Mouse (Mus musculus) lung, embryonic 15.5 days (tissue): ENCODE measurements at regions not wholly inside any gene's neighbourhood (a gene's known extent, or its start where the extent isn't known, plus 50 kb on each side); places are given as distances from the start of the nearest gene placed in this dataset. TPM values are rescaled to one million over a fixed set of nuclear protein-coding genes. Genes with fewer than 3 reads are reported as not detected.

ENCODE experiments used
- ATAC-seq: fragments of 200-750 bp; cut with Nextera tagmentation; 2 replicates; pipeline ENCODE4 v1.8.0; 2017; ENCODE audit warnings: moderate number of reproducible peaks, borderline replicate concordance; ENCODE audit not compliant: low FRiP score, low TSS enrichment; ENCODE audit errors: extremely low read depth
- H3K27ac ChIP-seq: fragments of 300-500 bp; sonication (generic); 2 replicates; pipeline ENCODE4 v1.5.1; 2015; ENCODE audit warnings: moderate library complexity, mild to moderate bottlenecking, inconsistent platforms
- H3K27me3 ChIP-seq: fragments of 300-500 bp; sonication (generic); 2 replicates; pipeline ENCODE4 v1.6.1; 2015; ENCODE audit warnings: inconsistent platforms
- H3K36me3 ChIP-seq: fragments of 300-500 bp; sonication (generic); 2 replicates; pipeline ENCODE4 v1.6.1; 2015; ENCODE audit warnings: inconsistent platforms
- H3K4me1 ChIP-seq: fragments of 300-500 bp; sonication (generic); 2 replicates; pipeline ENCODE4 v1.6.1; 2015; ENCODE audit warnings: inconsistent platforms
- H3K4me2 ChIP-seq: fragments of 300-500 bp; sonication (generic); 2 replicates; pipeline ENCODE4 v1.6.1; 2015; ENCODE audit warnings: inconsistent platforms, mild to moderate bottlenecking, moderate library complexity
- H3K4me3 ChIP-seq: fragments of 300-500 bp; sonication (generic); 2 replicates; pipeline ENCODE4 v1.5.1; 2015; ENCODE audit warnings: mild to moderate bottlenecking, inconsistent platforms
- H3K9ac ChIP-seq: fragments of 300-500 bp; sonication (generic); 2 replicates; pipeline ENCODE4 v1.6.1; 2015; ENCODE audit warnings: inconsistent platforms
- H3K9me3 ChIP-seq: fragments of 300-500 bp; sonication (generic); 2 replicates; pipeline ENCODE4 v1.6.1; 2016; ENCODE audit warnings: inconsistent platforms
- WGBS: fragments of 180-500 bp; shearing (Covaris S2); methylation state at CpG from one replicate; pipeline ENCODE4 v1.1.7; 2015; 5-methylcytosine and 5-hydroxymethylcytosine counted together
- microRNA counts: library from miRNA; unstranded; fragments of <30 nt; microRNA quantifications from one replicate; lab custom pipeline; 2016
- microRNA-seq: library from miRNA; unstranded; fragments of <30 nt; microRNA quantifications from one replicate; pipeline ENCODE4, GENCODE M21; 2016

DNA sequence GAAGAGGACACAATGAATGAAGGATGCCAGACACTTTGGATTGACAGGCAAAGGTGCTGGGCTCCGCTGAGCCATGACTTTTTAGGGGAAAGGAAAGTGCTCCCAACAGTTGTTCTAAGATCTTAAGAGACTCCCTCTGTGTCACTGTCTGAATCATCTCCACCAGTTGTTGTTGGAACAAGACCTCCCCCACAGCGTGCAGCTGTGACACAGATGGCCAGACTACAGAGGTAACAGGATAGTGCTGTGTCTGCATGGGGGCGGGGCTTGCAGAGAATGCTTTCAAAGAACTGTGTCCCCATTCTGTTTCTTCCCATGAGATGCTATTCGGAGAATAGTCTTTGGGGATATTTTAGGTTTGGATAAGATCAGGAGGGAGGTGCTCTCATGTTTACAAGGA is 61.7 kb upstream of the Dpyd start:
- 26% methylated on average over 4 of the region's 4 CpGs for WGBS
- no peaks in the 10 kb centered on the region for H3K4me1 ChIP-seq
- no peaks in the 10 kb centered on the region for H3K36me3 ChIP-seq
- no peak overlapping the region for H3K9ac ChIP-seq
- H3K4me3 ChIP-seq, result no peak overlapping the region
- ATAC-seq, result no peak
- H3K9me3 ChIP-seq, result no peaks in the 10 kb centered on the region
- H3K4me2 ChIP-seq, result no peak overlapping the region
- H3K27me3 ChIP-seq, result no peaks in the 10 kb centered on the region
- H3K27ac ChIP-seq, result no peak overlapping the region

GRCm38 (mm10) chr3:118507582-118508237 is 54.2 kb upstream of the Dpyd start:
- Histone ChIP-seq H3K4me2 (no peak overlapping the region), H3K9me3 (no peaks in the 10 kb centered on the region), H3K36me3 (no peaks in the 10 kb centered on the region), H3K27me3 (no peaks in the 10 kb centered on the region), H3K4me3 (no peak overlapping the region), H3K27ac (no peak overlapping the region), H3K4me1 (no peaks in the 10 kb centered on the region), H3K9ac (no peak overlapping the region)
- ATAC-seq, result no peak
- 77% methylated on average over 7 of the region's 7 CpGs for whole genome bisulfite sequencing

DNA sequence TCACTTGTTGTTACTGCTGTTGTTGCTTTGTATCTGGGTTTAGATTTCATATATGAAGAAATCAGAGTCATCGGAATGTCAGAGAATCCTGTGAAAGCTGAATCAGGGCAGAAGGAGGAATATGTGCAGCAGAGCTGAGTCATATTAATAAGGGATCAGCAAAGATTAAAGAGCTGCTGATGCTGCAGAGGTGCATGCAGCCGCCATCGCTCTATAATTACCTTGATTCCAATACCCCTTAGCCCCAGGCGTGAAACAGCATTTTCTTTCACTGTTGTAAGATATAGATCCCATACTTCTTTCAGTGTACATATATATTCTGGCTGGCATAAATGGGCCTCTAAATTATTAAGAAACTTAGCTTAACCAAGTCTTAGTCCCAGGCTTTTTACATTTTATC is 51.1 kb upstream of the Dpyd start:
- Histone ChIP-seq H3K36me3 (no peaks in the 10 kb centered on the region), H3K4me1 (no peaks in the 10 kb centered on the region), H3K4me3 (no peak overlapping the region), H3K4me2 (no peak overlapping the region), H3K9ac (no peak overlapping the region), H3K27ac (no peak overlapping the region), H3K27me3 (no peaks in the 10 kb centered on the region), H3K9me3 (no peaks in the 10 kb centered on the region)
- WGBS, result 82% methylated on average over 4 of the region's 4 CpGs
- no peak for ATAC-seq

GRCm38 (mm10) chr3:118511969-118512368 is 50.0 kb upstream of the Dpyd start:
- no peaks in the 10 kb centered on the region for H3K9me3 ChIP-seq
- H3K4me3 ChIP-seq, result no peak overlapping the region
- ATAC-seq, result no peak
- no peak overlapping the region for H3K27ac ChIP-seq
- H3K4me2 ChIP-seq, result no peak overlapping the region
- no peaks in the 10 kb centered on the region for H3K4me1 ChIP-seq
- 38% methylated on average over 7 of the region's 7 CpGs for WGBS
- no peaks in the 10 kb centered on the region for H3K36me3 ChIP-seq
- H3K27me3 ChIP-seq, result no peaks in the 10 kb centered on the region
- no peak overlapping the region for H3K9ac ChIP-seq

MicroRNAs encoded in the stretch of these regions (microRNA counts, 519-probe panel; counts per million panel counts)
- microRNA mmu-miR-137 (lab: Ali Mortazavi, UCI), result 2,038 counts per million, percentile 19 among the panel's probes with 10 or more counts

Small RNAs in the stretch of these regions (microRNA-seq; reads per million reads assigned to microRNA genes)
- gene Gm24155 (not detected), gene Mir137 (130 reads per million, percentile 56 among the genes with 10 or more reads in this experiment)
